Mouse (Mus musculus) stomach, postnatal 0 days (tissue): ENCODE measurements around the gene Ttll13. TPM values are rescaled to one million over a fixed set of nuclear protein-coding genes. Genes with fewer than 3 reads are reported as not detected.

Source experiments
- ATAC-seq: fragments of 200-750 bp; cut with Nextera tagmentation; 2 replicates; pipeline ENCODE4 v1.8.0; 2017; ENCODE audit not compliant: low FRiP score, low TSS enrichment
- DNase-seq: peaks from one replicate; pipeline ENCODE4 v3.0.0-alpha.2; 2016; ENCODE audit warnings: low spot score
- H3K27ac ChIP-seq: fragments of 300-500 bp; sonication (generic); replicated peaks from 2 replicates; pipeline ENCODE4 v1.5.1; 2014; ENCODE audit warnings: mild to moderate bottlenecking, control low read depth
- H3K27me3 ChIP-seq: fragments of 300-500 bp; sonication (generic); 2 replicates; pipeline ENCODE4 v1.6.1; 2014; ENCODE audit warnings: low read length; ENCODE audit not compliant: control insufficient read depth, insufficient read depth
- H3K36me3 ChIP-seq: fragments of 300-500 bp; sonication (generic); 2 replicates; pipeline ENCODE4 v1.6.1; 2014; ENCODE audit warnings: low read length, mixed read lengths; ENCODE audit not compliant: control insufficient read depth, insufficient read depth
- H3K4me1 ChIP-seq: fragments of 300-500 bp; sonication (generic); replicated peaks from 2 replicates; pipeline ENCODE4 v1.6.1; 2014; ENCODE audit warnings: antibody characterized with exemption; ENCODE audit not compliant: control insufficient read depth, insufficient read depth
- H3K4me2 ChIP-seq: fragments of 300-500 bp; sonication (generic); replicated peaks from 2 replicates; pipeline ENCODE4 v1.6.1; 2014; ENCODE audit warnings: low read depth, mild to moderate bottlenecking, control low read depth, moderate library complexity
- H3K4me3 ChIP-seq: fragments of 300-500 bp; sonication (generic); 2 replicates; pipeline ENCODE4 v1.5.1; 2014; ENCODE audit warnings: low read depth, low read length, control low read depth
- H3K9ac ChIP-seq: fragments of 300-500 bp; sonication (generic); 2 replicates; pipeline ENCODE4 v1.6.1; 2014; ENCODE audit warnings: mild to moderate bottlenecking, low read length, control low read depth, mixed read lengths
- H3K9me3 ChIP-seq: fragments of 300-500 bp; sonication (generic); 2 replicates; pipeline ENCODE4 v1.6.1; 2016; ENCODE audit warnings: low read length; ENCODE audit not compliant: control insufficient read depth
- CTCF ChIP-seq: IDR thresholded peaks from 2 replicates; pipeline ENCODE4 v1.5.1; 2016; ENCODE audit warnings: antibody characterized with exemption, low read depth, mild to moderate bottlenecking, moderate library complexity
- EP300 ChIP-seq: optimal IDR thresholded peaks from 2 replicates; pipeline ENCODE3; 2016; ENCODE audit warnings: antibody characterized with exemption
- WGBS: fragments of 180-500 bp; shearing (Covaris S2); extraction: QIAGEN DNeasy Blood & Tissue Kit; methylation state at CpG from one replicate; pipeline ENCODE4 v1.1.7; 2014; 5-methylcytosine and 5-hydroxymethylcytosine counted together
- polyA plus RNA-seq: library from polyadenylated mRNA; unstranded; fragments of >200 nt; fragmentation: Nextera tagmentation; extraction: Ambion mirVana; gene quantifications from 2 replicates; pipeline ENCODE4 v1.2.1, GENCODE M21; 2015

Ttll13 gene
- polyA plus RNA-seq, 1 experiment from 2014 or later = 1.2 TPM

- ATAC-seq = no peak
- 61% methylated on average over 6 of the region's 6 CpGs for WGBS
These were observed 16.0 kb upstream of the Ttll13 start for GRCm38 (mm10) chr7:80230196-80230595.

DNA sequence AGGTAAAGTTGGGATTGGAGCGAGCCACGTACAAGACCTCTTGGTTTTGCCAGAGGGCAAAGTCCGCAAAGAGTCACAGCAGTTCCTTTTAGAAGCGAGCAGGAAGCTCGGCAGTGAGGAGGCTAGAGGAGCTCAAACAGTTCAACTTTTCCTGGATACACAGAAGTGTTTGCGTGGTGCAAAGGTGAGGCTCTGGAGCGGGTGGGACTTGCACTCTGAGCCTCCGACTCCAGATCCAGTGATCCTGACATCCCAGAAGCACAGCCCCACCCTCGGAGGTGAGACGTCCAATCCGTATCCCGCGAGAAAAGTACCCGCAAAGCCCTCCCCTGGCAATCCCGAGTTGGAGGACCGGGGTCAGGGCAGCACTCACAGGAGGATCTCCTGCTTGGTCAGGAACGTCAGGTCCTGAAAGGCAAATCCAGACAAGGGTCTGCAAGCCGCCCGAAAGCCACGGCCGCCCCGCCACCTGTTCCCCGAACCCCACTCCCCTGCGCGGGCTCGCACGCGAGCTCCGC lies 14.1 kb upstream of the Ttll13 start:
- under 1% methylated on average over 28 of the region's 29 CpGs for WGBS
- no peak for TF ChIP-seq CTCF
- no peak for TF ChIP-seq EP300
- Histone ChIP-seq H3K27ac (peak overlapping the region; percentile 87), H3K4me2 (peak overlapping the region; percentile 75), H3K4me1 (no peaks in the 10 kb centered on the region), H3K9ac (peak overlapping the region; percentile 54), H3K36me3 (peaks cover 8% of the 10 kb centered on the region; the same call in 1 of the 2 replicates), H3K4me3 (peak overlapping the region; percentile 60), H3K9me3 (no peaks in the 10 kb centered on the region), H3K27me3 (no peaks in the 10 kb centered on the region)
- ATAC-seq (peak; percentile 80), DNase-seq (peak; percentile 82)

More at GRCm38 (mm10) chr7:80230196-80230595, 16.0 kb upstream of the Ttll13 start:
- DNase-seq = no peak
- H3K4me1 ChIP-seq = no peaks in the 10 kb centered on the region
- H3K27ac ChIP-seq = peak overlapping the region; percentile 87; the same call in 1 of the 2 replicates
- no peak overlapping the region for H3K9ac ChIP-seq
- H3K9me3 ChIP-seq = no peaks in the 10 kb centered on the region
- no peak overlapping the region for H3K4me3 ChIP-seq
- no peak for TF ChIP-seq CTCF
- TF ChIP-seq EP300 = no peak
- H3K36me3 ChIP-seq = peaks cover 9% of the 10 kb centered on the region; the same call in 1 of the 2 replicates
- no peak overlapping the region for H3K4me2 ChIP-seq
- H3K27me3 ChIP-seq = no peaks in the 10 kb centered on the region

- Histone ChIP-seq H3K4me1 (no peaks in the 10 kb centered on the region), H3K4me3 (peak within 1 kb of the TSS; percentile 60), H3K27me3 (no peaks in the 10 kb centered on the region), H3K36me3 (peaks cover 3% of the 10 kb centered on the region; the same call in 1 of the 2 replicates), H3K9me3 (no peaks in the 10 kb centered on the region), H3K27ac (peak within 1 kb of the TSS; percentile 87), H3K9ac (peak within 1 kb of the TSS; percentile 63), H3K4me2 (peak within 1 kb of the TSS; percentile 75)
- DNase-seq (peak; percentile 98), ATAC-seq (peak; percentile 98)
- TF ChIP-seq CTCF = peak; percentile 24
- no peak for TF ChIP-seq EP300
- 1% methylated on average over 54 of the region's 56 CpGs for WGBS
These were observed 13.6 kb upstream of the Ttll13 start, which contains the start of the genes Cib1 and Gdpgp1 for GRCm38 (mm10) chr7:80232489-80233029. Gene Cib1, minus strand, starts transcription at chr7:80232813. Gene Gdpgp1, plus strand, starts transcription at chr7:80232865.

DNA sequence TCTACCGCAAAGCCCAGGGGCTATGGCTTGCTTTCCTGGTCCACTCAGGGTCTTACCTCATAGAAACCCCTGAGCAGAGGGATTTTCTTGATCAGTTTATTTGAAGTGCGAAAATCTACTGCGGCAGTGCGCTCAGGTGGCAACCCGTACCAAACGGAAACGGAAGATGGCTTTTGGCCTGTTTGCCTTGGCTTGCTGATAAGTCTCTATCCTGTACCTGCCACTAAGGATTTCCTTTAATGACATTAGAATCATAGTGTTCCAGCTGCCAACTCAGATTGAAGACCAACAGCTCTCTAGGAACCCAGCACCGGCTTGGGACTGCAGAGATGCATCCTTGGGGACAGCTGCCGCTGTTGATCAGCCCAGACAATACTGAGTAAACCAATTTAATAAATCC lies 12.4 kb upstream of the Ttll13 start:
- H3K27ac ChIP-seq = no peak overlapping the region
- ATAC-seq = no peak
- no peak overlapping the region; the same call in 1 of the 2 replicates for H3K9ac ChIP-seq
- 68% methylated on average over 9 of the region's 9 CpGs for WGBS
- TF ChIP-seq EP300 (no peak), CTCF (no peak)
- no peaks in the 10 kb centered on the region for H3K9me3 ChIP-seq
- H3K4me3 ChIP-seq = peak overlapping the region; percentile 60; the same call in 1 of the 2 replicates
- peak overlapping the region; percentile 75 for H3K4me2 ChIP-seq
- H3K27me3 ChIP-seq = no peaks in the 10 kb centered on the region
- DNase-seq = no peak
- no peaks in the 10 kb centered on the region for H3K4me1 ChIP-seq
- peaks cover 8% of the 10 kb centered on the region; the same call in 1 of the 2 replicates for H3K36me3 ChIP-seq

DNA sequence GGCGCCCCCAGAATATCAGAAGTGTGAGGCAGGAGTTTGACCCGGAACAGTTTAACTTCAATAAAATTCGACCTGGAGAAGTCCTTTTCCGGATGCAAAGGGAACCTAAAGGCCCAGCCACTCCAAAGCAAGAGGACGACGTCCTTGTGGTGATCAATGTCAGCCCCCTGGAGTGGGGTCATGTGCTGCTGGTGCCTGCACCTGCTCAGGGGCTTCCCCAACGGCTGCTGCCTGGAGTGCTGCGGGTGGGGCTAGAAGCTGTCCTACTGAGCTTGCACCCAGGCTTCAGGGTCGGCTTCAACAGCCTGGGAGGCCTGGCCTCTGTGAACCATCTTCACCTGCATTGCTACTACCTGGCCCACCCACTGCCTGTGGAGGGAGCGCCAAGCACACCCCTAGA lies 7.6 kb upstream of the Ttll13 start:
- H3K4me1 ChIP-seq = no peaks in the 10 kb centered on the region
- no peak overlapping the region for H3K9ac ChIP-seq
- H3K9me3 ChIP-seq = no peaks in the 10 kb centered on the region
- TF ChIP-seq CTCF (no peak), EP300 (no peak)
- H3K4me3 ChIP-seq = no peak overlapping the region
- WGBS = 84% methylated on average over 10 of the region's 10 CpGs
- H3K27me3 ChIP-seq = no peaks in the 10 kb centered on the region
- no peak overlapping the region for H3K4me2 ChIP-seq
- no peak overlapping the region for H3K27ac ChIP-seq
- no peak for ATAC-seq
- H3K36me3 ChIP-seq = peaks cover 11% of the 10 kb centered on the region; the same call in 1 of the 2 replicates
- no peak for DNase-seq

DNA sequence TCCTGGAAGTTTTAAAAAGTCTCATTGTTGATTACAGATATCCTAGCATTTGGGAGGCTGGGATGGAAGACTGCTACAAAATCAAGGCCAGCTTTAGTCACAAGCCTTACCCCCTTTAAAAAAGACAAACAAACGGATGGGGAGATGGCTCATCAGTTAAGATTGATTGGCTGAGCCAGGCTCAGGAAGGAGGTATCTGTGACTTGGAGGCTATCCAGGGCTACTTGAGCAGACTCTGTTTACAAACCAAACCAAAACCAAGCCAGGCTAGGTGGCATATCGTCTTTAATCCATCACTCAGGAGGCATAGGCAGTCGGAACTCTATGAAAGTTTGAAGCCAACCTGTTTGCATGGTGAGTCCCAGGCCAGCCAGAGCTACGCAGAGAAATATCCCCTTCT lies 4.5 kb upstream of the Ttll13 start:
- DNase-seq (no peak), ATAC-seq (no peak)
- no peaks in the 10 kb centered on the region for H3K9me3 ChIP-seq
- WGBS = 53% methylated on average over 4 of the region's 4 CpGs
- H3K4me2 ChIP-seq = no peak overlapping the region
- H3K27me3 ChIP-seq = no peaks in the 10 kb centered on the region
- H3K4me1 ChIP-seq = no peaks in the 10 kb centered on the region
- no peak overlapping the region; the same call in 1 of the 2 replicates for H3K27ac ChIP-seq
- peaks cover 11% of the 10 kb centered on the region; the same call in 1 of the 2 replicates for H3K36me3 ChIP-seq
- no peak overlapping the region for H3K9ac ChIP-seq
- no peak for TF ChIP-seq EP300
- no peak for TF ChIP-seq CTCF
- H3K4me3 ChIP-seq = no peak overlapping the region
